Mouse (Mus musculus) C2C12 (cell line): ENCODE measurements around the gene Trim68. TPM values are rescaled to one million over a fixed set of nuclear protein-coding genes. Genes with fewer than 3 reads are reported as not detected.

Source experiments
- H3K27me3 ChIP-seq: one replicate; pipeline ENCODE4 v1.6.1; 2011; ENCODE audit not compliant: control insufficient read depth, insufficient read depth, insufficient read length
- H3K36me3 ChIP-seq: one replicate; pipeline ENCODE4 v1.6.1; 2011; ENCODE audit not compliant: control insufficient read depth, insufficient read depth
- H3K4me3 ChIP-seq: one replicate; pipeline ENCODE4 v1.5.1; 2011; ENCODE audit warnings: mild to moderate bottlenecking, control low read depth; ENCODE audit not compliant: poor library complexity, insufficient read depth, severe bottlenecking
- H3K79me2 ChIP-seq: one replicate; pipeline ENCODE4 v1.6.1; 2011; ENCODE audit not compliant: control insufficient read depth, insufficient read depth
- H3K79me3 ChIP-seq: one replicate; pipeline ENCODE4 v1.6.1; 2011; ENCODE audit warnings: low read depth, control low read depth
- H3ac ChIP-seq: one replicate; pipeline ENCODE3; 2011; ENCODE audit warnings: low read depth; ENCODE audit not compliant: control insufficient read depth, insufficient read length
- CEBPB ChIP-seq: IDR thresholded peaks from one replicate; pipeline ENCODE4 v1.6.1; 2011; ENCODE audit warnings: low read depth, mild to moderate bottlenecking, control low read depth, moderate library complexity
- CTCF ChIP-seq: IDR thresholded peaks from one replicate; pipeline ENCODE4 v1.5.1; 2011; ENCODE audit not compliant: control insufficient read depth, insufficient read depth, insufficient read length
- FOSL1 ChIP-seq: IDR thresholded peaks from one replicate; pipeline ENCODE4 v1.8.0; 2011; ENCODE audit warnings: mild to moderate bottlenecking, low read length; ENCODE audit not compliant: poor library complexity, insufficient read depth, severe bottlenecking
- MAX ChIP-seq: IDR thresholded peaks from one replicate; pipeline ENCODE4 v1.6.1; 2011; ENCODE audit warnings: mild to moderate bottlenecking, control low read depth
- MYOD1 ChIP-seq: IDR thresholded peaks from one replicate; pipeline ENCODE4 v1.6.1; 2011; ENCODE audit warnings: low read depth; ENCODE audit not compliant: control insufficient read depth, insufficient read length
- MYOG ChIP-seq: IDR thresholded peaks from one replicate; pipeline ENCODE4 v1.6.1; 2011; ENCODE audit not compliant: control insufficient read depth, insufficient read length; ENCODE audit errors: extremely low read depth
- USF1 ChIP-seq: IDR thresholded peaks from one replicate; pipeline ENCODE4 v1.6.1; 2011; ENCODE audit warnings: low read depth, mild to moderate bottlenecking, control low read depth, moderate library complexity
- polyA plus RNA-seq: library from polyadenylated mRNA; unstranded; fragments of >200 nt; fragmentation: generic; extraction: Trizol; gene quantifications from one replicate; pipeline ENCODE4 v1.2.1, GENCODE M21; 2012; ENCODE audit warnings: missing spikeins

Gene Trim68
- polyA plus RNA-seq, 1 experiment: 2.0 TPM

GRCm38 (mm10) chr7:102638132-102638531, 49.0 kb downstream of the Trim68 start, which contains the start of gene Olfr554:
Gene Olfr554 (plus strand): TSS chr7:102638432.
- Histone ChIP-seq H3K4me3 (no peak within 1 kb of the TSS), H3K79me2 (no peaks in the 10 kb centered on the region), H3ac (no peak within 1 kb of the TSS), H3K36me3 (no peaks in the 10 kb centered on the region), H3K27me3 (no peaks in the 10 kb centered on the region), H3K79me3 (no peaks in the 10 kb centered on the region)
- TF ChIP-seq USF1: no peak
- TF ChIP-seq MAX: no peak
- no peak for TF ChIP-seq FOSL1
- TF ChIP-seq CTCF: no peak
- TF ChIP-seq MYOD1: no peak
- no peak for TF ChIP-seq CEBPB
- no peak for TF ChIP-seq MYOG

- Histone ChIP-seq H3K79me2 (no peaks in the 10 kb centered on the region), H3K79me3 (no peaks in the 10 kb centered on the region), H3K36me3 (no peaks in the 10 kb centered on the region), H3K4me3 (no peak overlapping the region), H3K27me3 (no peaks in the 10 kb centered on the region), H3ac (no peak overlapping the region)
- TF ChIP-seq MAX (no peak), FOSL1 (no peak), CEBPB (no peak), USF1 (no peak)
Observed at GRCm38 (mm10) chr7:102636665-102637064, 50.5 kb downstream of the Trim68 start.

Other genes starting within 250 kb of the Trim68 start
- 123 TPM for gene Rrm1, start 245.6 kb downstream of the Trim68 start, polyA plus RNA-seq
- gene Olfr543, start 205.6 kb downstream of the Trim68 start, polyA plus RNA-seq: 0.04 TPM
- 0.01 TPM for gene Olfr544, start 199.0 kb downstream of the Trim68 start, polyA plus RNA-seq
- gene Olfr545, start 187.8 kb downstream of the Trim68 start, polyA plus RNA-seq: not detected
- gene Olfr547, start 152.6 kb downstream of the Trim68 start, polyA plus RNA-seq: not detected
- gene Olfr548-ps1, start 146.4 kb downstream of the Trim68 start, polyA plus RNA-seq: not detected
- not detected for gene Olfr549, start 137.5 kb downstream of the Trim68 start, polyA plus RNA-seq
- 0.49 TPM for gene Trim21, start 121.8 kb downstream of the Trim68 start, polyA plus RNA-seq
- not detected for gene Olfr550, start 115.9 kb downstream of the Trim68 start, polyA plus RNA-seq
- gene Olfr551, start 95.4 kb downstream of the Trim68 start, polyA plus RNA-seq: not detected
- gene Olfr552, start 89.6 kb downstream of the Trim68 start, polyA plus RNA-seq: not detected
- gene Olfr553, start 69.1 kb downstream of the Trim68 start, polyA plus RNA-seq: not detected
- not detected for gene Olfr554, start 48.9 kb downstream of the Trim68 start, polyA plus RNA-seq
- not detected for gene Olfr555, start 28.5 kb downstream of the Trim68 start, polyA plus RNA-seq
- gene Olfr556, start 22.4 kb downstream of the Trim68 start, polyA plus RNA-seq: not detected
- not detected for gene Olfr557, start 8.6 kb upstream of the Trim68 start, polyA plus RNA-seq
- gene Olfr558, start 14.9 kb upstream of the Trim68 start, polyA plus RNA-seq: not detected
- not detected for gene Olfr33, start 31.7 kb upstream of the Trim68 start, polyA plus RNA-seq
- gene Olfr559, start 40.2 kb upstream of the Trim68 start, polyA plus RNA-seq: not detected
- not detected for gene Olfr560, start 72.0 kb upstream of the Trim68 start, polyA plus RNA-seq
- gene Olfr78, start 72.1 kb upstream of the Trim68 start, polyA plus RNA-seq: not detected
- not detected for gene Olfr561, start 83.9 kb upstream of the Trim68 start, polyA plus RNA-seq
- gene Olfr564, start 116.2 kb upstream of the Trim68 start, polyA plus RNA-seq: not detected
- gene Olfr566, start 171.4 kb upstream of the Trim68 start, polyA plus RNA-seq: not detected
- not detected for gene Olfr568, start 189.8 kb upstream of the Trim68 start, polyA plus RNA-seq
- not detected for gene Olfr569, start 203.6 kb upstream of the Trim68 start, polyA plus RNA-seq
- gene Olfr570, start 207.2 kb upstream of the Trim68 start, polyA plus RNA-seq: not detected
- gene Olfr571, start 230.2 kb upstream of the Trim68 start, polyA plus RNA-seq: not detected
- gene Olfr572, start 237.1 kb upstream of the Trim68 start, polyA plus RNA-seq: not detected